Mouse (Mus musculus) spleen, adult 10 weeks (tissue): ENCODE results near the gene Galc. TPM values are rescaled to one million over a fixed set of nuclear protein-coding genes. Genes with fewer than 3 reads are reported as not detected.

ENCODE experiments used
- polyA plus RNA-seq: library from polyadenylated mRNA; stranded (reverse); fragments of 350-450 nt; fragmentation: Illumina TruSeq; extraction: RNeasy Lipid Tissue Mini Kit (QIAGEN cat#74804); gene quantifications from one replicate; pipeline ENCODE4 v1.2.3, GENCODE M21; 2015; ENCODE audit warnings: low replicate concordance; ENCODE audit not compliant: insufficient read depth

The Galc gene
- 10.8 TPM for polyA plus RNA-seq

GRCm38 (mm10) chr12:98258845-98259517 is at the start of gene Galc:
Gene Galc (minus strand): TSS chr12:98259459.

GRCm38 (mm10) chr12:98268441-98269369 is 9.4 kb upstream of the Galc start, which contains the start of gene Gpr65:
Gene Gpr65 (plus strand): TSS chr12:98268635.

Other genes starting within 250 kb of the Galc start
- gene Gpr65, start 9.2 kb upstream of the Galc start, polyA plus RNA-seq, result 73.6 TPM